Mouse (Mus musculus) lung, adult 2 months (tissue): ENCODE data around the gene Rnf220. TPM values are rescaled to one million over a fixed set of nuclear protein-coding genes. Genes with fewer than 3 reads are reported as not detected.

Experiments
- DNase-seq: peaks from one replicate; pipeline ENCODE4 v3.0.0; 2022
- H3K4me1 ChIP-seq: fragments of 200-500 bp; 2 replicates; pipeline ENCODE4 v1.6.1; 2011; ENCODE audit warnings: low read length; ENCODE audit not compliant: control insufficient read depth, insufficient read depth
- H3K4me3 ChIP-seq: fragments of 200-500 bp; replicated peaks from 2 replicates; pipeline ENCODE3; 2011; ENCODE audit warnings: low read depth, mild to moderate bottlenecking, control low read depth, low read length; ENCODE audit errors: extremely low read depth
- CTCF ChIP-seq: fragments of 200-500 bp; IDR thresholded peaks from 2 replicates; pipeline ENCODE4 v1.5.1; 2011; ENCODE audit warnings: mild to moderate bottlenecking, low read length, control low read depth; ENCODE audit not compliant: insufficient read depth
- POLR2A ChIP-seq: fragments of 200-500 bp; IDR thresholded peaks from 2 replicates; pipeline ENCODE4 v1.6.1; 2011; ENCODE audit warnings: low read depth, mild to moderate bottlenecking, control low read depth, low read length, borderline replicate concordance; ENCODE audit errors: extremely low read depth
- WGBS: fragments of 180-500 bp; shearing (Covaris S2); methylation state at CpG from one replicate; pipeline ENCODE4 v1.1.7; 2018; 5-methylcytosine and 5-hydroxymethylcytosine counted together
- polyA plus RNA-seq: library from polyadenylated mRNA; depleted of rRNA; stranded (reverse); fragments of >200 nt; gene quantifications from 2 replicates; pipeline ENCODE4 v1.2.3, GENCODE M21; 2012

Rnf220 gene
- polyA plus RNA-seq, 1 experiment, result 108 TPM

GRCm38 (mm10) chr4:117491840-117492239 is 5.0 kb downstream of the Rnf220 start:
- WGBS, result 76% methylated on average over 6 of the region's 6 CpGs
- Histone ChIP-seq H3K4me3 (no peak overlapping the region), H3K4me1 (peaks cover 17% of the 10 kb centered on the region)
- no peak for TF ChIP-seq CTCF
- DNase-seq, result no peak

- H3K4me1 ChIP-seq, result peaks cover 8% of the 10 kb centered on the region; the same call in 1 of the 2 replicates
- TF ChIP-seq POLR2A (no peak), CTCF (no peak)
- WGBS, result 87% methylated on average over 14 of the region's 14 CpGs
- no peak for DNase-seq
- no peak overlapping the region for H3K4me3 ChIP-seq
These were observed 6.9 kb downstream of the Rnf220 start for GRCm38 (mm10) chr4:117489975-117490374.

DNA sequence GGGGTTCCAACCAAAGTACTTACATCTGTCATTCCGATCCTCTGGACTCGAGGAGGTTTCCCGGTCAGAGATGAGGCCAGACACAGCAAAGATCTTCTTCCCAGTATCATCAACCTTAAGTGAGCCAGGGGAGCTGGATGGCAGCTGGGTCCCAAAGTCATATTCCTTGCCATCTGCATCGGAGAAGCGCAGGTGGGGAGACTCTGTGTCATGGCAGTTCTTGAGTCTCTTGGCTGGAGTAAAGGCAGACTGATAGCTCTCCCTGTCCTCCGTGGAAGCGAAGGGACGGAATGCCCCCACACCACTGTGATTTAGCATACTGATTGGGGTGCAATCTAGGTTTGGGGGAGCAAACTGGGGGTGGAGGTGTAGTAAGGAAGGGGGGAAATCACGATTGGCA is 7.3 kb downstream of the Rnf220 start:
- peaks cover 4% of the 10 kb centered on the region; the same call in 1 of the 2 replicates for H3K4me1 ChIP-seq
- DNase-seq, result no peak
- no peak overlapping the region for H3K4me3 ChIP-seq
- TF ChIP-seq POLR2A, result no peak
- no peak for TF ChIP-seq CTCF
- WGBS, result 91% methylated on average over 9 of the region's 9 CpGs

- WGBS, result 76% methylated on average over 6 of the region's 6 CpGs
- TF ChIP-seq POLR2A (no peak), CTCF (no peak)
- DNase-seq, result no peak
These were observed 9.4 kb downstream of the Rnf220 start for GRCm38 (mm10) chr4:117487471-117487870.

GRCm38 (mm10) chr4:117486188-117486587 is 10.7 kb downstream of the Rnf220 start:
- no peak for DNase-seq
- no peak for TF ChIP-seq CTCF
- no peak for TF ChIP-seq POLR2A
- no peak overlapping the region for H3K4me3 ChIP-seq
- 80% methylated on average over 7 of the region's 7 CpGs for WGBS
- peaks cover 2% of the 10 kb centered on the region; the same call in 1 of the 2 replicates for H3K4me1 ChIP-seq

More at GRCm38 (mm10) chr4:117487471-117487870, 9.4 kb downstream of the Rnf220 start:
- Histone ChIP-seq H3K4me1 (peaks cover 2% of the 10 kb centered on the region; the same call in 1 of the 2 replicates), H3K4me3 (no peak overlapping the region)

DNA sequence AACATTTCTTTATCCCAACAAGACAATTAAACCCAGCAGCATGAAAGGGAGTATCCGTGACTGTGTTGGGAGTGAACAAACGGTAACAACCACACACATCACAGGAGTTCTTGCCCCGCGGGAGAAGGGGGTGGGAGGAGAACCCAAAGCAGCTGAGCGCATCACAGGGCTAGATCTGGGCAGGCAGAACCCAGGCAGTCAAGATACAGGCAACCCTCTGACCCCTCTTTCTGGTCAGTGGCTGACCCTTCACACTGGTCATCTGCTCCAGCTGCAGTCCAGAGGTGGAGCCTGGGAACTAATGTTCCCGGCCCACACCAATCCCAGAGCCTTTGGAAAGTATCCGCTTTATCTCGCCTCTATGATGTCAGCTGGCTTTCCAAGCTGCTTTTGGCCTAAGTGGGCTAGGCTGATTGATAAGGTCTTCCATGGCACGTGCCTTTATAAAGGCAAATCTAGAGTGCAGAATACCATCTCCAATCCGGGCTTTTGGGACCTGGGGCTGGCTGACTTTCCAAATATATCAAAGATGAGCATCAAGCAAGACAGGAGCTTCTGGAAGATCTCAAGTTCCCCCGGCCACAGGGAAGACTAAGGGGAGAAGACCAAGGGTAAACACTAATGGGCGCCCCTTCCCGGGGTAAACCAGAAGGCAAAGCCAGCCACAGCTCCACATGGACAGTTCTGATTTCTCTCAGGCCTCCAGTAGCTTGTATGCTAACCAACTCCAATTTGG is 11.6 kb downstream of the Rnf220 start:
- TF ChIP-seq CTCF (no peak), POLR2A (no peak)
- no peak overlapping the region for H3K4me3 ChIP-seq
- peaks cover 2% of the 10 kb centered on the region; the same call in 1 of the 2 replicates for H3K4me1 ChIP-seq
- WGBS, result 46% methylated on average over 13 of the region's 13 CpGs
- no peak for DNase-seq

GRCm38 (mm10) chr4:117484256-117485044 is 12.4 kb downstream of the Rnf220 start:
- under 1% methylated on average over 69 of the region's 69 CpGs for WGBS

DNA sequence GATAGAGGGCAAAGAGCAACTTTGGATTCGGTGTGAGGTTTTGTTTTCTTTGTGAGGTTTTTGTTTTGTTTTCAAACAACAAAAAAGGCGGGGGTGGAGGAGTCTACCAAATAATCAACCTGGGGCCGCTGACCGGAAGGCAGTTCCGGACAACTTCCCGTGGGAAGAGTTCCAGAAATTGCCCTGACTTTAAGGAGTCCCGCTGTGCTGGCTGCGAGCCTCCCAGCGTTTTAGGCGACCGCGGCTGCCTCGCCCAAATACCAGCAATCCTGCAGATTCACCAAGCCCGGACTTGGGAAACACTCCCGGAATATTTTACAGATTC is 13.0 kb downstream of the Rnf220 start:
- DNase-seq, result peak; percentile 20
- 1% methylated on average over 15 of the region's 15 CpGs for WGBS
- TF ChIP-seq CTCF, result no peak
- TF ChIP-seq POLR2A, result no peak
- Histone ChIP-seq H3K4me3 (peak overlapping the region; percentile 27), H3K4me1 (peaks cover 2% of the 10 kb centered on the region; the same call in 1 of the 2 replicates)

More at GRCm38 (mm10) chr4:117484256-117485044, 12.4 kb downstream of the Rnf220 start:
- H3K4me1 ChIP-seq, result peaks cover 2% of the 10 kb centered on the region; the same call in 1 of the 2 replicates
- no peak for TF ChIP-seq POLR2A
- TF ChIP-seq CTCF, result no peak
- H3K4me3 ChIP-seq, result peak overlapping the region; percentile 33
- no peak for DNase-seq

DNA sequence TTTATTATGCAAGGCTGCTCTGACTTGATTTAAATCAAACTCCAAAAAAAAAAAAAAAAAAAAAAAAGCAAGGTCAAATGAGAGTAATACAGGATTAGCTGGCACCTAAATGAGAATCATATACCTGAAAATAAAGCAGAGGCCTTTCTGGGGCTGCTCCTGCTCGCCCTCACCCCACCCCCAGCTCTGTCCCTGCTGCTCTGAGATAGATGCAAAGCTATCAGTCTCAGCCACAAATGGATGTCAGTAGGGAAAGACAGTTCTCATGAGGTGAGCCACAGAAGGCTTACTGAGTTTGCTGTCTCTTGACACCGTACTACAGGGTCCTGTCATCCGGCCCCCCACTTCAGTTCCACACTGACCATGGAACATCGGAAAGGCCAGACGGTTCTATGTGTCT is 14.7 kb downstream of the Rnf220 start:
- DNase-seq, result no peak
- 93% methylated on average over 5 of the region's 5 CpGs for WGBS
- TF ChIP-seq POLR2A (no peak), CTCF (no peak)

More for the DNA sequence above, 14.7 kb downstream of the Rnf220 start:
- Histone ChIP-seq H3K4me3 (no peak overlapping the region), H3K4me1 (peaks cover 4% of the 10 kb centered on the region; the same call in 1 of the 2 replicates)
